Mouse (Mus musculus): ENCODE measurements at regions not wholly inside any gene's neighbourhood (a gene's known extent, or its start where the extent isn't known, plus 50 kb on each side); places are given as distances from the start of the nearest gene placed in this dataset.

- DNase-seq (ENCODE audit: low spot score), result no peak
Observed at GRCm38 (mm10) chr11:7010858-7011257, 52.4 kb upstream of the Adcy1 start.

- DNase-seq (ENCODE audit: low spot score), result no peak
Observed at GRCm38 (mm10) chr11:6999329-6999728, 64.0 kb upstream of the Adcy1 start.

- no peak for DNase-seq (ENCODE audit: low spot score)
Observed at GRCm38 (mm10) chr11:6998810-6999209, 64.5 kb upstream of the Adcy1 start.

DNA sequence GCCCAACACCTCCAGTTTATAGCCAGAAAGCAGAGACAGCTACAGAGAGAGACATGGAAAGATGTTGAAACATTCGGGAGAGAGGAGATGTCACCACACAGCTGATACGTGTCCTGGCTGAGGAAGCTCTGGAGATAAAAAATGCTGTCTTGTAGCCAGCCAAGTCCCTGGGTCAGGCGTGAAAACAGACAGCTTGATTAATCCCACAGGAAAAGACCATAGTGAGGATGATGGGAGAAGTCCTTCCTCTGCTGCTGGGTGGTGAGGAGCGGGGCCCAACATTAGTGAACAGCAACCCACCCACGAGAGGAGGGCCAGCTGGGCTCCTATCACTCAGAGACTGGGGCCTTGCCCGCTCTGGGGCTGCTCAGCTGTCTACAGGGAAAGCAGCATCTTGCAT, 65.8 kb upstream of the Adcy1 start:
- DNase-seq (ENCODE audit: low spot score), result no peak

GRCm38 (mm10) chr11:6993731-6994130, 69.6 kb upstream of the Adcy1 start:
- no peak for DNase-seq (ENCODE audit: low spot score)

DNA sequence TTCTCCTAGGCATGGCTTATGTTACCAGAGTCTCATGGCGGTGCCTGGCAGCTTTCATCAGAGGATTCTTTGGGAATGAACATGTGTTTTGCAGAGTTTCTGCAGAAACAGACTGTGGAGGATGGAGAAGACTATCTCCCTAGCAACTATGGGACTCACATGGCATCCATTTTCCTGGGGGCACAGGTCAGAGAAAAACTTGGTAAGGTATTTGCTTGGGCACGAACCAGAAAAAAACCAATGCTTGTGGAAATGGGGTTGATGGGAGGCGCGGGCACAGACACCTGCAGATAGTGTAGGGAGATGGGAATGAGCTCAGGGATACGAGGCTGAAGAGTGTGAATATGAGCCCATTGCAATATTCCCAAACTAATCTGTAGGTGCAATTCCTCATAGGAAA, 71.7 kb upstream of the Adcy1 start:
- no peak for DNase-seq (ENCODE audit: low spot score)

DNA sequence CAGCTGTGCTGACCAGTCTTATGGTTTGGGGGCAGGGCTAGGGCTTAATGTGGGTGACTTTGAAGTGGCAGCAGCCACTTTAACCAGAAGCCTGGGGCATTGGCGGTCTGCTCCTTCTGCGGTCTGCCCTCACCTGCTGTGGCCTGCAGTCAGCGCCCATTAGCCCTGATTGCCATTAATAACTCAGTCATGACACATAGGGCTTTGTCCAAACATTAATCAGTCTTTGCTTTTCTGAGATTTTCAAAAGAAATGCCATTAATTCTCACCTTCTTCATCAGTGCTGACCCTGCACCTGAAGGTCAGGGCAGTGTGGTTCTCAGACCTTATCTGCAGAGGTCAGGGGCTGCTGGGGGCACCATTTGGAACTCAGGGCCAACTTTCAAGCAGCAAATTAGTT, 72.6 kb upstream of the Adcy1 start:
- DNase-seq (ENCODE audit: low spot score), result peak; percentile 8

DNA sequence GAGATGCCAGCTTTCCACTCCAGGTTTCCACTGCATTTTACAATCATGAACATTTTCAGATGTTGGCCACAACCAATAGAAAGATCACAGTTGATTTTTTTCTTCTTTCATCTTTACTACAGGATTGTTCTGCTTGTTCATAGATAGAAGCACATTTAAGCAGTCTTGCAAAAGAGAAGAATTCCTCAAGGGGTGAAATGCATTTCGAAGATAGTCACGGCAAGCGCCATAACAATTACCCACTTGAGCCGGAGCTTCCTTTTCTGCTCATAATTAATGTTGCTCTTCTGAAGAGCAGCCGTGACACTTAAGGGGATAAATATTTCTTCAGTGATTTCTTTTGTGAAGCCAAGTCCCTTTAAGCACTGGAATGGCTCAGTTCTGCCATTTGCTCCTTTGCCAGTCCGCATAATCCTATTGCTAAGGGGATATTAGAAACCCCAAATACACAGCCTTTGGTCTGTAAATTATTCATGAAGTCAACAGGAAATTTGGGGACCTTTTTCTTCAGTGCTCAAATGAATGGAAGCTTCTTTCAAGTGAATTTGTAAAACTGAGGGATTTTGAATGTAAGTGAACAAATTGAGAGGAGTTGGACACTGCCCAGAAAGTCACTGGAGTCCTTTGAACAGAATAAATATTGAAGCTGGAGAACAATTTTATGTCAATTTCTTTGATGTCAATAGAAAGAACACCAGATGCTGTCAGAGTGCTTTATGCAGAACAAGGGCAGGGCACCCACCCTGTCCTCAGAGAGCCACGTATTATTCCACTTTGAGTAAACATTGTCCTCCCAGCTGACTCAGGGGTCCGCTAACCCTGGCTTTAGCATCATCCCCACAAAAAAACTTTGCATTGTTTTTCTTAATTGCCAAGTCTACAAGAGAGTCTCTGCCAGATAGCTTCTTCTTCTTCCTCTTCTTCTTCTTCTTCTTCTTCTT, 74.1 kb upstream of the Adcy1 start:
- DNase-seq (ENCODE audit: low spot score), result no peak

- DNase-seq (ENCODE audit: low spot score), result no peak
Observed at GRCm38 (mm10) chr11:6987995-6988394, 75.3 kb upstream of the Adcy1 start.

DNA sequence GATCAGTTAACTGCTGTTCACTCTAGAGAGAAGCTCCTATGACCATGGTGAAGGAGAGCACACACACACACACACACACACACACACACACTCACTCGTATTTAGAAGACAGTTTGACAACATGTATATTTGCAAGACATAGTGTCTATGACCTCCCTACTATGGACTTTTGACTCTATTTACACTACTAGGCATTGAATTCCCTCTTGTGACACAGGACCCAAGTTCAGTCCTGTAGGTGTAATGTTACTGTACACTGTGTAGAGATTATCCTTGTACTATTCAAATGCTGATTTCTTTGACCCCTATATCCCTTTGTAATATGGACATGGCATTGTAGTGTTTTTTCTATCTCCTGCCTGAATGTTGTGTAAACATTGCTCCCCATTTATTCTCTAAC, 76.2 kb upstream of the Adcy1 start:
- DNase-seq (ENCODE audit: low spot score), result no peak

- no peak for DNase-seq (ENCODE audit: low spot score)
Observed at GRCm38 (mm10) chr11:6982076-6982475, 81.2 kb upstream of the Adcy1 start.

DNA sequence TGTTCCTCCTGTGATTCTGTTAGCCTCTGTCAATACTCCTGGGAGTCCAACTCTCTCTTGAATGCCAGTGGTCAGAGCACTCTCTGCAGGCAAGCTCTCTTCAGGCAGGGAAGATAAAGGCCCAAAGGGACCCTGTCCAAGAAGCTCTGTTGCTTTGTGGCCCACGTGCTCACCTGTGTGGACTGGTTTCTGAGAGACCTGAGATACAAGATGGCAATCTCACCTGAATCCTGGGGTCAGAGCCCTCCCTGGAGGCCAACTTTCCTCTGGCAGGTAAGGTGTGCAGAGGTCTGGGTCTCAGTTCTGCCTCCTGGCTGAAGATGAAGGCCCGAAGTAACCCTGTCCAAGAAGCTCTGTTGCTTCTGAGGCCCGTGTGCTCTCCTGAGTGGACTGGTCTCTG, 83.6 kb upstream of the Adcy1 start:
- DNase-seq (ENCODE audit: low spot score), result no peak

- DNase-seq (ENCODE audit: low spot score), result no peak
Observed at GRCm38 (mm10) chr11:6969196-6969595, 94.1 kb upstream of the Adcy1 start.

DNA sequence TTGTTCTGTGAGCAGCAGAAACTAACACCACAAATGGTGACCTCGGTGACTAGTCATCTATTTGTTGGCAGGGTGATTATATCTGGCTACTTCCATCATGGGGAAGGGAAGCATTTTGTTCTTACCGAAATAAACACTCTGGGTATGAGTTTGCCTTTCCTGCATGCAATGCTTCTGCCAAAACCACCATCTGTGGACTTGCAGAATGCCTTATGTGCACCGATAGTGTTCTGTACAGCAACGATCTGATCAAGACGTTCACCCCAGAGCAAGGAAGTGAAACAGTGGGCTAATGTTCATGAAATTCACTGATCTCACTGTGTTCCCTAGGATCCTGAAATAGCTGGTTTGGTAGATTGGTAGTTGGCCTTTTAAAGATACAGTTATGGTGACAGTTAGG, 96.3 kb upstream of the Adcy1 start:
- no peak for DNase-seq (ENCODE audit: low spot score)

DNA sequence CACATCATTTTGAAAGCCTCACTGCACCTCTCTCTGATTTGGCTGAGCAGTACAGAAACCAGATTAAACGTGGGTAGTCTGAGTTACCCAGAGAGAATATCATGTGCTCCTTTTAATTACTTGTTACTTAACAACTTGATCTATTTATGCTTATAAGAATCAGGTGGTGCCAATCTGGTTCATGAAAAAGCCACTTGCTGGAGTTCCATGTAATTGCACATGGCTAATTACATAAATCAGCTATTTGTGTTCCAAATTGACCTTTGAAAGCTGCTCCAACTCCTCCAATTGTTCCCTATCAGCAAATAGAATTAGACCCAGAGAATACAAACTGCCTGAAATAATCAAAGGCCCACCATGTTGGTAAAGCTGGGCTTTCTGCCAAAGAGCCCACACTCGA, 98.8 kb upstream of the Adcy1 start:
- DNase-seq (ENCODE audit: low spot score), result no peak

DNA sequence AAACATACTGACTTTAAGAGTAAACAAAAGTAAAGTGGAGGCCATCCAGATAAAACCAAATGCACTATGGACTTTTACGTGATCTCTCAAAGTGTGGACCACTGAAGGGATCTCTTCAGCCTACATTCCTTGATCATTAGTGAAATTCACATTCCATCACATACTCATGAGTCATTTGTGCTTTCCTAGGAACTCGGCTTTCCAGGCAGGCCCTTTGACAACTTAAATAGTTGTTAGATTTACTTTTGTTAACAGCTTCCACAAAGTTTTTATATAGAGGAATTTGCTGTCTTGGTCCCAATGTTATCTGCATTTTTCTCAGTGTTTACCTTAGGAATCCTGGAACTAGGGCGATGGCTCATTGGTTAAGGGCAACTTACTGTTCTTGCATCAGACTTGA, 99.7 kb upstream of the Adcy1 start:
- DNase-seq (ENCODE audit: low spot score), result no peak

DNA sequence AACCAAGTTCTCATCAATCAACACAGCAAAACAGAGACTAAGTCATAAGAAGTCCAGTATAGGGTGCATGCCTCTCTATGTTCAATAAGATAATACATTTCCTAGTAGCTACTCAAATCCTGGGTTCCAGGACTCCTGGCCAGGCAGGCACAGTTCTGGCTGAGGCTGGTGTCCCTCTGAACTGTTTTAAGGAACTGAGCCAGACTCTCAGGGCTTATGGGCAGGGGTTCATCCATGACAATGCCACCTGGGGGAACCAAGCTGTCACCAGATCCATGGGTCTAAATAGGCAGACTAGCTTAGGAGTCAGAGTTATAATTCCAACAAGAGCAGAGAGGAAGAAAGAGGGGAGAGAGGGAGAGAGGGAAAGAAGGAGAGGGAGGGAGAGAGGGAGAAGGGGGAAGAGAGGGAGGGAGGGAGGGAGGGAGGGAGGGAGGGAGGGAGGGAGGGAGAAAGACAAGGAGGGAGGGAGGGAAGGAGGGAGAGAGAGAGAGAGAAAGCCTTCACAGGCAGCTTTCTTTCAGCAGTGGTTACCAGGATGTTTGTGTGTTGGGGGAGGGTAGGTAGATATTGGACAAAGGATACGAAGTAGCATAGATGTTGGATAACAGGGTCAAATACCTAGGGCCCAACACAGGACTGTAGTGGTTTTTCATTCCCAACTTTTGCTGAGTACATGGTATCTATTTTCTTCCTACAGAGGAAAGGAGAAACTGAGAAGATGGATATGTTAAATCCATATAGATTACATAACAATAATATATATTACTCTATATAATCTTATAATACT, 100.3 kb upstream of the Adcy1 start:
- DNase-seq (ENCODE audit: low spot score), result no peak

DNA sequence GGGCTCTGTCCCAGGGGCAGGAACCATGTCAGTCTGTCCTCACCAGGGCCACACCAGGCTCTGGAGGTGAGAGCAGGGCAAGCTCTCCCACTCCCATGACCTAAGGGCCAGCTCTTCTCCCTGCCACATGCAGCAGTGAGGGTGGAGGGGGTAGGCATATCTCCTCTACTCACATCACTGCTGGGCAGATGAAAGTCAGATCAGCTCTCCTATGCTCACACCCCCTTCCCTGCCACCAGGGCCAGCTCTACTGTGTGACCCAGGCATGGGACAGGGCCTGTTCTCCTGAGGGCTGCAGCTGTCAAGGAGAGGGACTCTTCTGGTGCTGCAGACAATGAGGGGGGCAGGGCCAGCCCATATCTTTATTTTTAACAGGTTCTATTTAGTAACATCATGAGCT, 101.0 kb upstream of the Adcy1 start:
- no peak for DNase-seq (ENCODE audit: low spot score)

GRCm38 (mm10) chr11:6952787-6953186, 110.5 kb upstream of the Adcy1 start:
- DNase-seq (ENCODE audit: low spot score), result no peak

GRCm38 (mm10) chr11:6951361-6951760, 111.9 kb upstream of the Adcy1 start:
- no peak for DNase-seq (ENCODE audit: low spot score)

- DNase-seq (ENCODE audit: low spot score), result no peak
Observed at GRCm38 (mm10) chr11:6949051-6949450, 111.6 kb upstream of the Gm11983 start.

DNA sequence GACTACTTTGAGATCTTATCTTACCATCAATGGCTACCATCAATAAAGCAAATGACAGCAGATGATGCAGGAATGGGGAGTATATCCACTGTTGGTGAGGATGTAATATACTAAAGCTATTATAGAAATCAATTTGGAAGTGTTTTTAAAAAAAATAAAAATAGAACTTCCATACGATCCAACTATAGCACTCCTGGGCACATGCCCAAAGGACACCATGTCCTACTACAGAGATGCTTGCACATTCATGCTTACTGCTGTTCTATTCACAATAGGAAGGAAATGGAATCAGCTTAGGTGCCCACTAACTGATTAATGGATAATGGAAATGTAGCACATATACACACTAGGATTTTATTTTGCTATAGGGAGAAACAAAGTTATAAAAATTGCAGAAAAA, 96.7 kb upstream of the Gm11983 start:
- DNase-seq (ENCODE audit: low spot score), result no peak

- DNase-seq (ENCODE audit: low spot score), result no peak
Observed at GRCm38 (mm10) chr11:6926036-6926435, 88.6 kb upstream of the Gm11983 start.

Data from embryo, embryonic 10 days (tissue).